Mouse (Mus musculus): ENCODE data around the gene Ppie.
A peak's percentile ranks its signal among the peaks of the same experiment; 100 is the strongest.
"Not testable (repeated sequence)": the region's sequence is repeated elsewhere in the genome, so short reads cannot be mapped to it uniquely, and the experiment has no call there.

Ppie gene

GRCm38 (mm10) chr4:123139513-123140154 is at the start of gene Ppie:
TSS of gene Ppie (minus strand) at chr4:123139951.
- peak; percentile 67 to 70 for DNase-seq (ENCODE audit: low spot score in 2 of 2)

- DNase-seq (ENCODE audit: low spot score in 2 of 2) = no peak
These were observed 45.1 kb upstream of the Ppie start for GRCm38 (mm10) chr4:123184816-123185215.

DNA sequence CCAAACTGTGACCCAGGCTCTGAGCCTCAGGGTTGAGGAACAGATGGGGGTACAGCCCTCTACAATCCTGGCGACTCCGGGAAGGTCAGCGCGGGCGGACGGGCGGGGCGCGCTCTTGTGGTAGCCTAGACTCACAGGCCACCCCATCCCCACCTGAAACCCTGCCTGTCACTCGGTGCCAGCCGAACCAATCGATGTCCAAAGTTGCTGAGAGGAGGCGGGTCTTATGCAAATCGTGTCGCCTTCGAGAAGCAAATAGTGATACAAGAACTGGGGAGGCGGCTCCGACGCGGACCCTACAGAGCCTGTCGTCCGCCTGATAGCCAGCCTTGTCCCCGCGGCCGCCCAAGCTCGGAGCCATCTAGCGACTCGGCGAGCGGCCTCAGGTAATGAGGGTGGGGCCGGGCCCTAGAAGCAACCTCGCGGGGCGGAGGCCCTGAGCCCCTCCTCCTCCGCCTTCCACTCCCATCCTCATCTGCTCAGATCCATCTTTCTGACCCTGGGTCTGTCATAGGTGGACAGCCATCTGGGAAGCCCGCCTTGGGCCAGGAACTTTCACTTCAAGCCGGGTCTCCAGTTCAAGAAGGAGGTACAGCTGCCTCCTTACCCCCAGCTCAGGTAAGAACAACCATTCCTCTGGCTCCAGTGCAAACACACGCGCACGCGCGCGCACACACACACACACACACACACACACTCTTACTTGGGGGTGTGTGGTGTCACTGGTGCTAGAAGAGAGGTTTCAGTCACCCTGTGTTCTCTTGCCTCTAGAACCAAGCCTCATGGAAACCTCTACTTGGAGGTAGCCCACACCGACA is 43.7 kb upstream of the Ppie start:
- peak; percentile 47 to 60 for DNase-seq (ENCODE audit: low spot score in 2 of 2)

GRCm38 (mm10) chr4:123182328-123183238 is 42.8 kb upstream of the Ppie start, which contains the start of gene Hpcal4:
TSS of gene Hpcal4 (plus strand) at chr4:123183227.
- peak in 1 of 2 experiments; percentile 9 for DNase-seq (ENCODE audit: low spot score in 2 of 2)

DNA sequence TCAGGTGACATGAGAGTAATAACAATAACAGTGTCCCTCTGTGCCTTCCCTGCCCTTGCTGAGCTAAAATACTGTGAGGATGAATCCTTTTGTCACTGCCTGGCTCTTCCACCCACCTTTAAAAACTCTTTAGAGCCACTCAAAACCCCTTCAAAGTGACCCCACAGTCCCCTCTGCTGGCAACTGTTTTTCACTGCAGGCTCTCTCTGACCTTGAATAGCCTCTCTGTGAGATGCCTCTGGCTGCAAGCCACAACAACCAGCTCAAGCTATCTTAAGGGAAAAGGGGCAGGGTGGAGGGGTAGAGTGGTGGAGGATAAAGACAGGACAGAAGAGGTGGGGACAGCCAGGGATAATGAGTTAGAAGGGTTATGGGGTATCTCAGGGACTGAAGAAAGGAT is 32.1 kb upstream of the Ppie start:
- no peak for DNase-seq (ENCODE audit: low spot score in 2 of 2)

DNA sequence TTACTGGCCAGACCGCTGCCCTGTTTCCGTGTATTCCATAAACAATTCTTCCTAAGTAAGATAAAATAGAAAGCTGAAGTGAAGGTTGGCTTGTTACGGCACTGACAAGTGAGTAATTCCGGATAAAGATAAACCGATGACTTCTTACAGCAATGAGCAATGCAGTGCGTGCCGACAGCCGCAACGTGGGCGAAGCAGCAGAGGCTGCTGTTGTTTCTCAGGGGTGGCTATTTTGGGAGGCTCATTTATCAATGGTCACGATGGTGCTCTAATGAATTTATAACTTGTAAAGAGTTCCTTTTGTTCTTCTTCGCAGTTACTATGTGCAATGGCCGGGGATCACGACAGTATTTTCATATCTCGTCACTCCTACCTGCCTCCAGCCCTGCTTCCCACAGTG is 24.4 kb upstream of the Ppie start:
- DNase-seq (ENCODE audit: low spot score in 2 of 2) = no peak

GRCm38 (mm10) chr4:123162305-123162917 is 22.7 kb upstream of the Ppie start:
- no peak for DNase-seq (ENCODE audit: low spot score in 2 of 2)

DNA sequence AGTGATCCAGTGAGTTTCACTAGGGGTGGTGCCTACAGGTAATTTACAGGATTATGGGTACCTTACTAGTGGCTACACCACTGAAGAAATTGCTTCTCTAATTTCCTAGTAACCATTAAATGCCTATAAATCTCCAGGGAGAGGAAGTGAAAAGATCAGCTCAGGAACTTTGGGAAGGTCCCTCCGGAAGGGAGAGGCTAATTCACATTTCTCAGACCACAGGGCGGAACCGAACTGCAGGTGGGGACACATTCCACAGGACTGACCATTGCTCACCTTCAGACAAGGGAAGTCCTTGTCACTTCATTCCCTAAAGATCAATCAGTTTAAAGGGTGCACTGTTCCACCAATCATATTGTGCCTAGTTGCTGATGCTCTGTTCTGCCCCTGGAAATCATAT is 21.5 kb upstream of the Ppie start:
- not testable (repeated sequence) for DNase-seq (ENCODE audit: low spot score in 2 of 2)

DNA sequence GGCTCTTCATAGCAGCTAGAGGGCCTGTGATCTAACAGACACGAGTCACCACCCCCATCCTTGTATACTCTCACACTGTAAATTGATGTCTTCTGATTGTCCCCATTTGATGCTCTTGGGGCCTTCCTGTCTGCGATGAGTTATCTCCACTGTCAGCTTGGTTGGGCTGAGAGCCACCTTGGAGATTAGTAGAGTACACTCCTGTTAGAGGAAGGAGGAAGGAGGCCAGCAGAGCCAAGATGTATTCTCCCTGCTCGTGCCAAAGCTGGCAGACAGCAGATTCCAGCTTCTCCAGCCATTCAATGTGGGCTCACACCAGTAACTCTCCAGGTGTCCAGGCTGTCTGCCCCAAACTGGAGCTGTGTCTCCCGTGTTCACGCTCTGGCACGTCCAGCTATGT is 20.8 kb upstream of the Ppie start:
- no peak for DNase-seq (ENCODE audit: low spot score in 2 of 2)

GRCm38 (mm10) chr4:123155840-123156239 is 16.1 kb upstream of the Ppie start:
- DNase-seq (ENCODE audit: low spot score in 2 of 2) = no peak

- no peak for DNase-seq (ENCODE audit: low spot score in 2 of 2)
These were observed 15.7 kb upstream of the Ppie start for GRCm38 (mm10) chr4:123155427-123155826.

DNA sequence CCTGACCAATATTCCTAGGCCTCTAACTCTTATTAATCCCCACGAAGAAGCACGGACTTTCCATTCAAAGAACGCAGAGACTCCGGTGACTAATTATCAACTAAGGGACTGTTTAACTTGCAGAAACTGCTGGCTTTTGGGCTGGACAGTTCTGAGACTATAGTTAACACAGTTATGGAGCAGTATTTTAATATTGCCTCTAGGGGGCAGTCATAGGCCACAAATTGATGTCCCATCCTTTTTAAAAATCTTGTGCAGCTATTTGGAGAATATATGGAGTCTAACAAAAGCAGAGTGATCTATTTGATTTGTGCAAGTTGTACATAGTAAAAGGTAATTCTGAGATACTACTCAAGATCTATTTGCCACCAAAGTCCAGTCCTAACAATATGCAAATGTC is 15.3 kb upstream of the Ppie start:
- DNase-seq (ENCODE audit: low spot score in 2 of 2) = peak in 1 of 2 experiments; percentile 6

- DNase-seq (ENCODE audit: low spot score in 2 of 2) = no peak
These were observed 13.2 kb upstream of the Ppie start for GRCm38 (mm10) chr4:123152976-123153375.

- DNase-seq (ENCODE audit: low spot score in 2 of 2) = no peak
These were observed 12.3 kb upstream of the Ppie start for GRCm38 (mm10) chr4:123152003-123152402.

GRCm38 (mm10) chr4:123147446-123148150 is 7.8 kb upstream of the Ppie start:
- no peak for DNase-seq (ENCODE audit: low spot score in 2 of 2)

GRCm38 (mm10) chr4:123137551-123137950 is 2.2 kb downstream of the Ppie start:
- no peak for DNase-seq (ENCODE audit: low spot score in 2 of 2)

DNA sequence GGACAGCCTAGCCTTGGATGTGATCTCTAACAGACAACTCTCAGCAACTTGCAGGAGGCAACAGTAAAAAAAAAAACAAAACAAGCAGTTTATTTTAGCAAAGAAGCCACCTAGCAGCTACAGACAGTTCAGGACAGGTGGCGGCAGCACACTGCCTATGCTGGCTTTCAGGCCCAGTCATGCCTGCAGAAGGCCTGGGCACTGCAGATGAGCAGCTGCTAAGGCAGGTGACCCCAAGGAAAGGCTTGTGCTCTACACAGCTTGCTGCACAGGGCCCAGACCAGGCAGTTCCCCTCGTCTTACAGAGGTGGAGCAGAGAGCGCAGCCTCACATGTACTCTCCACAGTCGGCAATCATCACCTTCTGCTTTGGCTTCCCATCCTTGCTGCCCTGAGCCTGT is 12.7 kb downstream of the Ppie start:
- DNase-seq (ENCODE audit: low spot score in 2 of 2) = no peak

DNA sequence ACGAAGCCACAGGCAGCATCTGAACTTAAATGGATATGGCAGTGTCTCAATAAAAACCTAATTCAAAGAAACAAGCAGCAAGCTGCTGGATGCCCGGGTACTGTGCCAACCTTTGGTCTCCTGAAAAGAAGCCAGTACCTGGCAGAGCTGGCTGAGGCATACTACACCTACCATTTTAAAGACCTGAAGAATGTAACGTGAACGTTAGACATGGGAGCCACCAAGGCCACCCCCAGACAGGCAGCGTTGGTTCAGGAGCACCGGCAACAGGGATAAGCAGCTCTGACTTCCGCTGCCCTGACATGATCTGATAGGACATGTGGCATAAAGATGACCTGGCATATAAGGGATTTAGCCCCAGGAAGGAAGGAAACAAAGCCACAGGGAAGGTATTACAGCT is 13.1 kb downstream of the Ppie start:
- DNase-seq (ENCODE audit: low spot score in 2 of 2) = no peak

- DNase-seq (ENCODE audit: low spot score in 2 of 2) = no peak
These were observed 18.5 kb downstream of the Ppie start for GRCm38 (mm10) chr4:123121286-123121685.

DNA sequence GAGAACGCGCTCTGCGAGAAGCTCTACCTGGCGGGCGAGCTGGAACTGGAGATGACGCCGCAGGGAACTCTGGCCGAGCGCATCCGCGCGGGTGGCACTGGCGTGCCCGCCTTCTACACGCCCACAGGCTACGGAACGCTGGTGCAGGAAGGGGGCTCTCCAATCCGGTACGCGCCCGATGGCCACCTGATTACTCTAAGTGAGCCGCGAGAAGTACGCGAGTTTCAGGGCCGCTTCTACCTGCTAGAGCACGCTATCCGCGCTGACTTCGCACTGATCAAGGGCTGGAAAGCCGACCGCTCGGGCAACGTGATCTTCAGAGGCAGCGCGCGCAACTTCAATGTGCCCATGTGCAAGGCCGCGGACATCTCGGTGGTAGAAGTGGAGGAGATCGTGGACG is 23.1 kb downstream of the Ppie start:
- DNase-seq (ENCODE audit: low spot score in 2 of 2) = not testable (repeated sequence)

GRCm38 (mm10) chr4:123116011-123116410 is 23.7 kb downstream of the Ppie start, which contains the start of gene Oxct2b:
TSS of gene Oxct2b (plus strand) at chr4:123116266.
- no peak for DNase-seq (ENCODE audit: low spot score in 2 of 2)

Measured in urinary bladder, adult 18-20 months (tissue).